Mouse (Mus musculus) spleen, postnatal 4 days (tissue): Measurements from ENCODE around the gene Mef2d.

Experiments used
- DNase-seq, 2 experiments: peaks; one replicate each; pipeline ENCODE4 v3.0.0; 2022; ENCODE audit warnings: low spot score in 2 of 2

Gene Mef2d

DNA sequence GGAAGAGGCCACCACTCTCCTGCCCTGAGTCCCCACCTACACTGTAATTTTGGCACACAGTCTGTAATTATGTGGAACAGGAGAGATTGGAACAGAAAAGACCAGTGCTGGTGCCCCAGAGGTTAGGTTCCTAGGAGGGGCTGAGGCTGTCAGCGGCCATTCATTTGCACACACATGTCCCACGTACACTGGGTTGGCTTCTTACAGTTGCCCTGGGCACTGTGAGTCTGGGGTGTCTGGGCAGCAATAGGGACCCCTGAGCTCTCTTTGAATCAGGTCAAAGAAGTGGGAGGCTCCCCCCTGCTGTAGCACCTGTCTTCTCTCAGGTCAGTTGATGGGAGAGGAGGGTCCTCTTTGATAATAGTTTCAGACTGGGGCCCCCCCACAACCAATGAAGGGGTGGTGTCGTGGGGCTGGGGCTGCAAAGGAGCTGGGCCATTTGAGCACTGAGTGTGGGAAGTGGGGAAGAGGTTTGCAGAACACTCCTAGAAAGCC is 66.1 kb downstream of the Mef2d start:
- no peak for DNase-seq

DNA sequence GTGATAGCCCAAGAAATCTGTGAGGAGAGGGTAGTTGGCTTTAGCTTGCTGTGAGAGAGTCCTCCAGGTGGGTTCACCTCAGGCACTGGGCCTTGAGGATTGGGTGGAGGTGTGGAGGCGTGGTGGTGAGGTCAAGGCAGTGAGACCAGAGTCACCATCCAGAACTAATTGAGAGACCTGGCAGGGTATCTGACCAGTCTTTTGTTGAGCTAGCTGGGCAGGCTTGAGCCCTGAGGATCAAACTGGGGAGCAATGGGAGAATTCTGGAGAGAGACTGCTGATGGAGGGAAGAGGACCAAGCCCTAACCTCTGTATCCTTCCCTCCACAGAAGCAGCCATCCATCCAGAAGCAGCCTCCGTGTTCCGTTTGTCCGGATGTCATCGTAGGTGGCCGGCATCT is 67.1 kb downstream of the Mef2d start:
- DNase-seq, result no peak

DNA sequence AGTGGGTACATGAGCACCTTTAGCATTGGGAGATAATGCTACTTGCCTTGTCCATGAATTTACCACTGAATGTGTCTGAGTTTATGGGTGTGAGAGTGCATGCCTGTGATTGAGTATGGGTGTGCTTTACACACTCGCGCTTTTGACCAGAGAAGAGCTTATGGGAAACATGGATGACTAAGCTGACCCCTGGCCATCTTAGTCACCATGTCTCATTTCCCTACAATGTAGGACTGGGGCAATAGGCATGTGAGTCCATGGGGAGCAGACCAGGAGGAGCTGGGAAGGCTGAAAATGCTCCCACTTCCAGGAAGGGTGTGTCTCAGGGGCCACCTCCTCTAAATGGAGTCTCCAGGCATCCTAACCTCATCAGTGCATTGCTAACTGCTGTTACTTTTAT is 67.9 kb downstream of the Mef2d start:
- no peak for DNase-seq

DNA sequence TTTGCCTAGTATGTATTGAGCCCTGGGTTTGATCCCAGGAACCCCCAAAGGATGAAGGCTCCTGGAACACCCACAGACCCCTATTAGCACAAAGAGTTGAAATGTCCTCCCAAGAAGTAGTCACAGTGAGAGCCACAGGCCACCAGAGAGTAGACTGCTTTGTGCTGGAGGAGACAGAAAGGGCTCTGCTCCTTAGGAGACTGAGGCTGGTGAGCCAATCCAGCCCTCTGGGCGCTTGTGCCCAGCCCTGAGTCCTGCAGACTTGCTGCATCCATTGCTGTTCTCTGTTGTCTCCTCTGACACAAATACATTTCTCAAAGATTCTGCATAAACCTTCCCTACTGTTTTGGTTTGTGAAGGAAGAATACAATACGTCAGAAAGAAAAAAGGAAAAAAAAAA is 68.7 kb downstream of the Mef2d start:
- DNase-seq, result no peak

DNA sequence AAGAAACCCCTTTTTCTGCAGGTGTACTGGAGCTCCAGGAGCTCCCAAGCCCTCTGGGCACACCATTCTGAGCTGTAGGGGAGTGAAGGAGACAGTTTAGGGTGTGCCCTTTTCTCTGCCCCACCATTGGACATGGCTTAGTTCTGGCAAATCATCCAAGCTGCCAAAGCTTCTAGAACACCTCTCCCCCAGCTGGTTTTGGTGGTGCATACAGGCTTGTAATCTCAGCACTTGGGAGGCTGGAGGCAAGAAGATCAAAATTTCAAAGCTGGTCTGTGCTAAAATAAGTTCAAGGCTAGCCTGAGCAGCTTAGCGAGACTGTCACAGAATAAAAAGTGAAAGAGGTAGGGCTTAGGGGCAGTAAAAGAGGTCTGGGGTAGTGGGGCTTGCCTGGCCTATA is 70.2 kb downstream of the Mef2d start:
- DNase-seq, result no peak

DNA sequence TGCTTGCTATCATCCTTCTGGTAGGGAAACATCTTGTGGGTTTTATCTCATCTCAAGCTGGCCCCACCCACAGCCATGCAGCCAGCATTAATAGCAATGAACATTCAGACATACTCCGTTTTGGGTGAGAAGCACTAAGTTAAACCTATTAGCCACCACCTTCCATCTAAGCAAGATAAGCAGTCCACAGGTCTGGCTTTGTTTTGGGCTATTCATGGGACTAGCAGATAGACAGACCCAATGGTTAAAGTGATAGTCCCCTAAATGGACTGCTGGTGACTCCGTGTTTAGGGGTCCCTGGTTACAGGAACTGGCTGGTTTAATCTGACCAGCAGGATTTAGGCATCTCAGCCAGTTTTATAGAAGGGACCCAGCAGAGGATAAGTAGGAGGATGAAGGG is 70.8 kb downstream of the Mef2d start:
- DNase-seq, result no peak

DNA sequence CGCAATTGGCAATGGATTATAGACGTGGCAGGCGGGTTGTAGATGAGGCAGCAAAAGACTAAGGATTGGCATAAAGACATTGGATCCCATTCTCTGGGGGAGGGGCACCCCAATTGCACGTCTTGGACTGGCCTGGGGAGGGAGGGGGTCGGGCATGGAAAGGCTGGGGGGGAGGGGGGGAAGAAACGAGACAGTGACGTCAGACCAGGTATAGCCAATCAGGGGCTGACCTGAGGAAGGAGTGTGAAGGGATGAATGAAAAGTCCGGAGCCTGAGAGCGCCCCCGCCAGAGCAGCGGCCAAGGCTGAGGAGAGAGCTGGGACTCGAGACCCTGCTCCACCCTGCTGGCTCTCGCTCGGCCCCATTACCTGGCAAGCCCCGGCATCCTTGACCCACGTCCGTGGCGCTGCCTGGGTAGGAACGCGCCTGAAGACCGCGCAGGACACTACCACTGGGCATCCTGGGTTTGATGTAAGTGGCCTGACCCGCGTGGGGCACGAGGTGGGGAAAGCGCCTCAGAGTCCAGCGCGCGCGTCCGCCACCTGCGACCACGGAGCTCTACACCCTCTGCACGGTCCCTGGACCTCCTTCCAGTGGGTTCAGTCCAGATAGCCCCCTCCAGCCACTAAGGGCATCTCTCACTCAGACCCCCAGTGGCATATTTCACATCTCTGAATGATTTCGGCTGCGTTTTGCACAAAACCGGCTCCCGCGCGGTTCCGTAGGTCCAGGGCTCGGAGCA is 72.2 kb downstream of the Mef2d start:
- no peak for DNase-seq

DNA sequence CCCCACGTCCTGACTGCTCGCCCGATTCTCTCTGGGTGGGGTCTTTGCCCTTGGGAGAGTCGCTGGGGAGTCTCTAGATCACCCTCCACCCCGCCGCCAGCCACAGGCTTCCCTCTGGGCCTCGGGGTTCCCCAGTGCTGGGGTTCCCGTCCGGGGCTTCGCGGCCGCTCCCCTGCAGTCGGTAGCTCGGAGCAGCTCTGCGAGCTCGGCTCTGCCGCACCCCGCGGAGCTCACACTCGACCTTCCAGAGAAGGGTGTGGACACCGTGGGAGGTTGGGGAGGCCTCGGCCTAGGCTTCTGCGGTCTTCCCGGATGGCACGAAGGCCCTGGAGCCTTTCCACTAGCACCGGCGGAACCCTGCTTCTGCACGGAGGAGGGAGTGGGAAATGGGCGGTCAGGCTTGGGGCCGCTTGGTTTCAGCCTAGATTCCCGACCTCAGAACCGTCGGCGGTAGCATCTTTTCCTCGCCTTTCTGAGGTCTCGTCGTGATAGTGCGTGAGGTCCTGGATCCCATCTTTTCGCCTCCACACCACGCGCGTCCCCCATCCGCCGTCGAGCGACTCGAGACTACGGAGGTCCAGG is 72.9 kb downstream of the Mef2d start:
- DNase-seq, result peak in 1 of 2 experiments; percentile 68

DNA sequence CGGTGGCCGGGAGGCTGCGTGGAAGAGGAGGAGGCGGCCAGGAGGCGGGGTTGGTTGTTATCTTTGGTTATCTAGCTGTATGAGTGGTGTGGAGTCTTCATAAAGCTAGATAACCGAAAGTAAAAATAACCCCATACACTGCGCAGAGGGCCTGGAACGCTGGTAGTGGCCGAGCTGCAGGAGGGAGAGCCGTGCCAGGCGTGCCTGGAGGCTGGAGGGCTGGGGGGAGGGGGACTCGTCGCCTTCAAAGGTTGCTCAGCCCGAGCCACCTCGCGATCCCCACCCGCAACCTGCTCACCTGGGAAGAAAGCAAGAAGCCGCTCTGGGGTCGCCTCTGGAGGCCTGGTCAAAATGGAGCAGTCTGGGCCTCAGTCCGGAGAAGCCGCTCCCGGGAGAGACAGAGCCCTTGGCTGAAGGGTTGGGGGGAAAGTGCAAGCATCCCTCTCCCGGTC is 73.4 kb downstream of the Mef2d start:
- no peak for DNase-seq

DNA sequence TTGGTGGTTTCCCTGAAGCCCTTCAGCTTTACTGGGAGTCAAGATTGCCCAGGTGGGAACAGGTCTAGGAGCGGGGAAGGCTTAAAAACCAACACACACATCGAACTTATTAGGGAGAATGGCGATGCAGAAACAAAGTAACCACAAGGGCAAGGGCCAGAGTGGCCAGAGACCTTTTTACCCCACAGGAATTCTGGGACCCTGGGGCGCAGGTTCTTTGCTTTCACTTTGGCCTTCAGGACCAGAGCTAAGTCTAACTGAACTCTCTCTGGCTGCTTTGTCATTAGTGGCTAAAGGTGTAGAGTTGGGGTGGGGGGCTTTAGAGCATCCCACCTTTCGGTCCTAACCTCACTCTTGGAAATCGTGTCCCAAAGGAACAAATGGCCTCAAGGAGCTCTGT is 73.9 kb downstream of the Mef2d start:
- DNase-seq, result no peak

DNA sequence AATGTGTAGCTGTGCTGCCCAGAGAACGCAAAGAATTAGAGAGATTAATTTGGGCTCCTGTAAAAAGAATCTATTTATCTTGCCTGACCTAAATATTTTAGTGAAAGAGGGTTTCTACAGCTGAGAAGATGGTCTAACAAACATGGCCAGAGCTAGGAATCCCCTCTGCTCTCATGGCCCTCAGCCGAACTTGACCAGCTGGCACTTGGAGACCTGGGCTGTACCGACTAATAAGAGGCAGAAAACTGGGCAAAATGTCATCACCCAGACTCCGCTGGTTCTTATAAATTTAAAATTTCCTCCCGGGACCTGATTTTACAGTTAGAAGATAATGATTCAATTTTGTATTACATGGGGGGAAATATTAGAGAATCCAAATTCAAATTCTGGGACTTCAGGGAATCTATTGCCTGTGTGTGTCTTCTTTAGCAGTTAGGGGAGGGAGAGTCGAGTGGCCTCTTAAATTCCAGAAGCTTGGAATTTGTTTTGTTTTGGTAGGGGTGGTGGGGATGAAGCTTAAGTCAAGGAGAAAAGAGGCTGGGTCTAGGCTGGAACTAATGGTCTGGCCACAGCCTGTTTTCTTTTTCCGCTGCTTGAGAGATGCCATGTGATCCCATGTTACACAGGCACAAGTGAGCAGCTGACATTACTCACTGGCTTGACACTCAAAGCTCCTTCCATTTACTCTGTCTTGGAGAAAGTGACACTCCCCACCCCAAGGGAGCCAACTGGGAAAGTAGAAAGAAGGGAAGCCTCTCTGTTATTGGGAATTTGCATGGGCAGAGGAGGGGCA is 74.6 kb downstream of the Mef2d start:
- DNase-seq, result no peak

DNA sequence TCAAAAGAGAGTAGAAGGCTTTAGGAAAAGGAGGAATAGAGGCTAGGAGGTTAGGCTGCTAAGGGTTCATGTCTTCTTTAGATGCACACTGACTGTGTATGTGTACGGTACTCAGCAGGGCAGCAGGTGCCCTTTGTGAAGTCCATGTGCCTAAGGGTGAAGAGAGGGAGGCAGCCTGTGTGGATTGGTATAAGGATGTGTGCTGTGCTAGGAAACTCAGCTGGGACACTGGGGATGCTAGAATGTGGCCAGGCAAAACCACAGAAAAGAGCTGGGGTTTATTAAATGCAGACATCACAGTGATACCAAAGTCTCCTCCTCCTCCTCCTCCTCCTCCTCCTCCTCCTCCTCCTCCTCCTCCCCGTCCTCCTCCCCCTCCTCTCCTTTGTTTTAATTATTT is 75.5 kb downstream of the Mef2d start:
- DNase-seq, result no peak

DNA sequence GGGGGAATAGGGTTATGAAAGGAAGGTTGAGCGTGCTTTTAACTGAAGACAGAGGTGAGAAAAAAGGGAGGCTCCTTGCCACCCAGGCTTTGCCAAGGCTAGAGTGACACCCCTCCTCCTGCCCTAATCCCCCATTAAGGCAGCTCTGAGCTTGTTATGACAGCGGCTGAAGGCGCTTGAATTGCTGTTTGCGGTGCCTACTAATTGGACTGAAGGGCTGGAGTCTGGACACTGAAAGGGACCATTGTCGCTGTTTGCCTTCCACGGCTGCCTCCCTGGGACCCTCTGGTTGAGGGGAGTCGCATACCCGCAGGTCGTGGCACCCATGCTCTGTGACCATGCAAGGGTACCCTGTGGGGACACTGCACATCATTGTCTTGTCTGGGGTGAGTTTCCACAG is 77.8 kb downstream of the Mef2d start:
- no peak for DNase-seq

DNA sequence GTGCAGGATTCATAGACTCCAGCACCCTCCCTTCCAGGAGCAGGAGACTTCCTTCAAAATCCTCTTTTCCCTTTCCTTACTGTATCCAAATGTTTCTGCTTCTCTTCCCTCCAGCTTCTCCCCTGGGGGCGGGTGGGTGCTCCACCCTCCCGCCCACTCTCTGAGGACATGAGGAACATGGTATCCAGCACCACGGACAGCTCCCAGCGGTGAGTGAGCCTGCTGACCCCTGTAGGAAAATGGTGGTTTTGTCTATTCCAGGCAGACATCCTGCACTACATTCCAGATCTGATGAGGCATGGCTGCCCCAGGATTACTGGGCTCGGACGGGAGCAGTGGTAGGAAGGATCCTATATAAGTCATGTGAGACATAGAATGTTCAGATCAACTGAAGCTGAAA is 78.7 kb downstream of the Mef2d start:
- peak; percentile 56 to 82 for DNase-seq
